Mouse (Mus musculus) T-cell, adult 2 months (primary cell): Measurements from ENCODE around the gene Vmn1r116.
"Not testable (repeated sequence)": the region's sequence is repeated elsewhere in the genome, so short reads cannot be mapped to it uniquely, and the experiment has no call there.

ENCODE experiments used
- DNase-seq: peaks from one replicate; pipeline ENCODE4 v3.0.0; 2022; ENCODE audit warnings: low spot score

Gene Vmn1r116

GRCm38 (mm10) chr7:20871956-20872355 is at the start of gene Vmn1r116:
Vmn1r116 (plus strand) TSS chr7:20872256.
- DNase-seq: not testable (repeated sequence)

GRCm38 (mm10) chr7:20844885-20845284 is 27.2 kb upstream of the Vmn1r116 start, which contains the start of gene Vmn1r115:
Vmn1r115 (minus strand) TSS chr7:20844985.
- DNase-seq: not testable (repeated sequence)

- DNase-seq: not testable (repeated sequence)
Observed at GRCm38 (mm10) chr7:20884021-20884420, 12.0 kb downstream of the Vmn1r116 start, which contains the start of gene Vmn1r117. Vmn1r117 (minus strand) TSS chr7:20884121.

- DNase-seq: not testable (repeated sequence)
Observed at GRCm38 (mm10) chr7:20912247-20912646, 40.2 kb downstream of the Vmn1r116 start, which contains the start of gene Vmn1r118. Vmn1r118 (minus strand) TSS chr7:20912347.
